Mouse (Mus musculus) MEL (cell line): ENCODE data around the gene Dusp2.

Experiments
- BHLHE40 ChIP-seq: IDR thresholded peaks from 2 replicates; pipeline ENCODE4 v1.6.1; 2012; ENCODE audit warnings: low read depth, mild to moderate bottlenecking, inconsistent platforms, low read length, improper control_type of control experiment, borderline replicate concordance
- CHD2 ChIP-seq: IDR thresholded peaks from 2 replicates; pipeline ENCODE4 v1.6.1; 2011; ENCODE audit warnings: low read length, improper control_type of control experiment
- CTCF ChIP-seq, 3 experiments: IDR thresholded peaks in 2 of 3; conservative IDR thresholded peaks in 1 of 3; 2 replicates each; pipeline ENCODE4 v1.5.1; 2011 to 2012; ENCODE audit warnings: low read length in 3 of 3, low read depth in 2 of 3, mild to moderate bottlenecking in 2 of 3, improper control_type of control experiment in 1 of 3, inconsistent platforms in 1 of 3, mixed read lengths in 1 of 3, moderate library complexity in 1 of 3; ENCODE audit not compliant: control insufficient read depth in 1 of 3, insufficient read depth in 1 of 3, poor library complexity in 1 of 3, severe bottlenecking in 1 of 3
- EP300 ChIP-seq, 2 experiments: IDR thresholded peaks; 2 replicates each; pipeline ENCODE4 v1.6.1; 2011; ENCODE audit warnings: improper control_type of control experiment in 2 of 2, low read length in 2 of 2, low read depth in 1 of 2, mild to moderate bottlenecking in 1 of 2
- MEF2A ChIP-seq: IDR thresholded peaks from 2 replicates; pipeline ENCODE4 v1.6.1; 2014; ENCODE audit warnings: low read depth, mild to moderate bottlenecking, inconsistent platforms, low read length, improper control_type of control experiment; ENCODE audit not compliant: poor library complexity, insufficient replicate concordance, severe bottlenecking; ENCODE audit errors: extremely low read depth
- MXI1 ChIP-seq: IDR thresholded peaks from 2 replicates; pipeline ENCODE4 v1.6.1; 2011; ENCODE audit warnings: mild to moderate bottlenecking, low read depth, low read length, improper control_type of control experiment
- POLR2A ChIP-seq, 2 experiments: IDR thresholded peaks; 2 replicates each; pipeline ENCODE4 v1.6.1; 2011 to 2012; ENCODE audit warnings: low read length in 2 of 2, mild to moderate bottlenecking in 2 of 2, control low read depth in 1 of 2, improper control_type of control experiment in 1 of 2, low read depth in 1 of 2, moderate library complexity in 1 of 2; ENCODE audit not compliant: control insufficient read depth in 1 of 2, insufficient read depth in 1 of 2, poor library complexity in 1 of 2
- RAD21 ChIP-seq: IDR thresholded peaks from 2 replicates; pipeline ENCODE4 v1.6.1; 2011; ENCODE audit warnings: mild to moderate bottlenecking, low read depth, low read length, improper control_type of control experiment

GRCm38 (mm10) chr2:127292250-127292649 is 43.7 kb upstream of the Dusp2 start:
- TF ChIP-seq RAD21 (no peak), EP300 (IDR thresholded peaks at IDR 0.05; ENCODE audit: low read depth in 1 of 2, low read length in 2 of 2) (no peak), MEF2A (no peak), POLR2A (IDR thresholded peaks at IDR 0.05; ENCODE audit: control insufficient read depth in 1 of 2, insufficient read depth in 1 of 2, low read depth in 1 of 2, low read length in 2 of 2, poor library complexity in 1 of 2) (no peak), CTCF (IDR thresholded peaks at IDR 0.05 in 2 of 3, conservative IDR thresholded peaks at IDR 0.05 in 1 of 3; ENCODE audit: control insufficient read depth in 1 of 3, insufficient read depth in 1 of 3, low read depth in 2 of 3, low read length in 3 of 3, poor library complexity in 1 of 3, severe bottlenecking in 1 of 3) (no peak), MXI1 (no peak), CHD2 (no peak), BHLHE40 (no peak)
